Mouse (Mus musculus): ENCODE measurements around the gene Camta2. TPM values are rescaled to one million over a fixed set of nuclear protein-coding genes. Genes with fewer than 3 reads are reported as not detected.

Camta2 gene
- polyA plus RNA-seq, 1 experiment: 0.30 TPM

DNA sequence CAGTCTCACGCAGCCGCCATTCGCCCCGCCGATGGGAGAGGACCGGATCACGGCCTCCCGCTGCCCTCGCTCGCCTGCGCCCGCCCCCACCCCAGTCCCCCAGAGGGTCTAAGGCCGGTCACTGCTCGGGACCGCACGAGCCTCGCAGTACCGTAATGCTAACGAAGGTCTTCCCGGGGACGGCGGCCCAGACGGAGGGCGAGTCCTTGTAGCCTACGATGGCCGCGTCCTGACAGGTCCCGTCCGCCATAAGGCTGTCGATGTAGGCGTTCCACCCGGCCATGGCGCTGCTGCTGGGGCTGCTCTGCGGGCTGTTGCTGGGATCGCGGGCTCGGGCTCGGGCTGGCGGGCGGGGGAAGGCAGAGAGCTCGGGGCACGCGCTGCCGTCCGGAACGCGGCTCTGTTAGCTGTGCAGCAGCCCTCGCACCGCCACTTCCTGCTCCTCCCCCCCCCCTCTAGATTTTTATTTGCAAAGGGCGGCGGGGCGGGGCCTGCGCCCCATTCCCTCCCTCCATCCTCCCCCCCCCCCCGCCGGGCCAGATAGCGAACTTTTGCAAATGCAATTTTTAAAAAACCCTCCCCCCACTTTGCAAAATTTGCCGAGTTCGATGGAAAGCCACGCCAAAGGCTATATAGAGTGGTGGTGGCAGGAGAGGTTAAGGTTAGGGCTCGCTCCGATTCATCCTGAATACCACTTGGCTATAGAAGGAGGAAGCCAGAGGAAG lies 33.5 kb downstream of the Camta2 start, which contains the start of gene Pfn1:
Pfn1 (minus strand) TSS at position 447 of the 725 bp plus-strand sequence.
- TF ChIP-seq GATA1 (IDR thresholded peaks at IDR 0.05; ENCODE audit: low read length): no peak
- no peak for TF ChIP-seq TAL1 (IDR thresholded peaks at IDR 0.05; ENCODE audit: low read length)
- H3K9me3 ChIP-seq (ENCODE audit: control insufficient read depth, low read length): no peaks in the 10 kb centered on the region

DNA sequence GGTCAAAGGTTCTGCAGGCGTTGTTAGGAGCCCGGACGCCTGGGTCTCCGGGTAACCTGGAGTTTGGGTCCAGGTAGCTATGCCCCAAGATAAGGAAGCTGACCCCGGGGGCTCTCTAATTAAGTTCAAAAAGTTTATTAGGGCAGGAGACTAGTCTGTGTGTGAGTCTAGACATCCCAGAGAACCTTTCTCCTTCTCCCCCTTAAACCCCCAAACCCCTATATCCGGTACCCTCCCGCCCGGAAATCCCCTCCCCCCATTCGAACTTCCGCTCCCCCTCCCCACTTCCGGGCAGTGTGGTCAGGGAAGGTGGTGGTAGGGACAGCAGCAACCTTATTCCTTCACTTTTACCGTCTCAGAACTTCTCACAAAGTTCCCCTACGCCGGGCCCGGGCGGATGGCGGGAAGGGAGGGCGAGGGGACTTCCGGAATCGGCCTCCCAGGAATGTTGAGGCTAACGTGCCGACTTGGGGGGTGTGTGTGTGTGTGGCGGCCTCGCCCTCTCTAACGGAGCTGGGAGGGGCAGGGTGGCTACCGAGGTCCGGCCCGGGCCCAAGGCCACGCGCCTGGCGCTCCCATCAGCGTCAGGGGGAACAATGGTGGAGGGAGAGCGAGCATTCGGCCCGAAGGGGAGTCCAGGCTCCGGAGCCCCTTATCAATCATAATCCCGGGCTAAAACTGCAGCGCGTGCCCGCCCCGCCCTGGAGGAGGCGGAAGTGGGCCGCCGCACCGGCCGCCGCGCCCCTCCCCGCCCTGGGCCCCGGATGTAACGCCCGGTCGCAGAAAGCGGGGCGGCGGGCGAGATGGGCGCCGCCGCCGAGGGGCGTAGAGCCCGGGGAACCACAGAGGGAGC lies 34.3 kb downstream of the Camta2 start:
- peak overlapping the region; percentile 79 for H3K4me3 ChIP-seq (replicated peaks)
- peaks cover 16% of the 10 kb centered on the region for H3K27me3 ChIP-seq (ENCODE audit: control insufficient read depth)
- no peak for TF ChIP-seq TAL1 (IDR thresholded peaks at IDR 0.05; ENCODE audit: low read length)
- no peak for TF ChIP-seq GATA1 (IDR thresholded peaks at IDR 0.05; ENCODE audit: low read length)
- peaks cover 82% of the 10 kb centered on the region for H3K4me1 ChIP-seq (ENCODE audit: control insufficient read depth)
- peaks cover 46% of the 10 kb centered on the region for H3K36me3 ChIP-seq (ENCODE audit: control insufficient read depth)
- H3K9me3 ChIP-seq (ENCODE audit: control insufficient read depth, low read length): no peaks in the 10 kb centered on the region

More for the DNA sequence above, 33.5 kb downstream of the Camta2 start, which contains the start of gene Pfn1:
- H3K4me3 ChIP-seq (replicated peaks): peak within 1 kb of the TSS; percentile 79
- peaks cover 16% of the 10 kb centered on the region for H3K27me3 ChIP-seq (ENCODE audit: control insufficient read depth)
- peaks cover 38% of the 10 kb centered on the region for H3K36me3 ChIP-seq (ENCODE audit: control insufficient read depth)
- H3K4me1 ChIP-seq (ENCODE audit: control insufficient read depth): peaks cover 74% of the 10 kb centered on the region

DNA sequence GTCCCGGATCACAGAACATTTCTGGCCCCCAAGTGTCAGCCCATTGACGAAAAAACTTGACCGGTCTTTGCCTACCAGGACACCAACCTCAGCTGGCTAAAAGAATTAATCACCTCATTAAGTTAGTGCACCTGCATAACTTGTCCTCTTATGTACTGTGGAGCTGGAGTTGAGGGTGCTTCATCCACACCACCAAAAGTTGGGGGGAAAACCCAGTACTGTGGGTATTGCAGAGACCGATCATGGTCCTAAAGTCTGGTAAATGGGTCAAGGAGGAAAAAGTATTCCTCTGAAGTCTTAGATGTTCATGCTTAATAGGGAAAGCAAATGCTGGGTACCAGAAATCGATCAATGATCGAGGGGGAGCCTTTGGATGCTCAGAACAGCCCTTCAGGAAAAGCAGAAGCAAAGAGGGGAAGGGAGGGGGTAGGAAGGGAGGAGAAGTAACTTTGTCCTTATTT lies 35.0 kb downstream of the Camta2 start:
- TF ChIP-seq GATA1 (IDR thresholded peaks at IDR 0.05; ENCODE audit: low read length): no peak
- Histone ChIP-seq H3K4me1 (ENCODE audit: control insufficient read depth) (peaks cover 85% of the 10 kb centered on the region), H3K27me3 (ENCODE audit: control insufficient read depth) (peaks cover 16% of the 10 kb centered on the region), H3K9me3 (ENCODE audit: control insufficient read depth, low read length) (no peaks in the 10 kb centered on the region), H3K36me3 (ENCODE audit: control insufficient read depth) (peaks cover 51% of the 10 kb centered on the region), H3K4me3 (replicated peaks) (peak overlapping the region; percentile 79)

DNA sequence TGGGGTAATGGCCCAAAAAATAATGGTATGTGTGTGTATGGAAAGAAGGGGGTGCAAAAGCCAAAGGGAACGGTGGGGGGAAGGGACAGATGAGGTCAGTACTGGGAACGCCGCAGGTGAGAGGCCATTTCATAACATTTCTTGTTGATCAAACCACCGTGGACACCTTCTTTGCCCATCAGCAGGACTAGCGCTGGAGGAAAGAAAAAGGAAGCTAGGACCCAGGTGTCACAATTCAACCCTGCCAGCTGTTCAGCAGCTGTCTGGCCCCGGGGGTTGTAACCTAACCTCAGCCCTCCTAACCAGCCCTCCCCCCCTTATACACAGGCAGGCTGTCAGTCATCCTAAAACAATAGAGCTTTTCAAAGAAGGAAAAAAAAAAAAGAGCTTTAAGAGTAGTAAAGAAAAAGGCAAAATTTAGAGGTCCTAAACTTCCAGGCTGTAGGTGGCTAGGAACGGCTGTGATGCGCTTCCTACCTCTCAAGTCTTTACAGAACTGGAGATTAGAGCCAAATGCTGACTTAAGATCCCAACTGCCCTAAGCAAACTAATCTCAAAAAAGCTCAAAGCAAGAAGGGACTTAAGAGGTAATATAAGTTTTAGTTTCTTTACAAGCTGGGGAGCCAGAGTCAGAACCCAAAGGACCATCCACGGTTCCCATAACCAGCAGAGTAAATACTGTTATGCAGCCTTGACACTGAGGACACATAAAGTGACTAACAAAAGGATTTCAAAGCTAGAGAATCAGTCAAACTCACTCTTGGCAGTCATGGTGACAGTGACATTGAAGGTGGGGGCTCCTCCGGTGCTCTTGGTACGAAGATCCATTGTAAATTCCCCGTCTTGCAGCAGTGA lies 35.6 kb downstream of the Camta2 start:
- peaks cover 54% of the 10 kb centered on the region for H3K36me3 ChIP-seq (ENCODE audit: control insufficient read depth)
- H3K9me3 ChIP-seq (ENCODE audit: control insufficient read depth, low read length): no peaks in the 10 kb centered on the region
- no peak for TF ChIP-seq TAL1 (IDR thresholded peaks at IDR 0.05; ENCODE audit: low read length)
- TF ChIP-seq GATA1 (IDR thresholded peaks at IDR 0.05; ENCODE audit: low read length): no peak
- peaks cover 86% of the 10 kb centered on the region for H3K4me1 ChIP-seq (ENCODE audit: control insufficient read depth)
- H3K27me3 ChIP-seq (ENCODE audit: control insufficient read depth): peaks cover 16% of the 10 kb centered on the region
- H3K4me3 ChIP-seq (replicated peaks): peak overlapping the region; percentile 79

DNA sequence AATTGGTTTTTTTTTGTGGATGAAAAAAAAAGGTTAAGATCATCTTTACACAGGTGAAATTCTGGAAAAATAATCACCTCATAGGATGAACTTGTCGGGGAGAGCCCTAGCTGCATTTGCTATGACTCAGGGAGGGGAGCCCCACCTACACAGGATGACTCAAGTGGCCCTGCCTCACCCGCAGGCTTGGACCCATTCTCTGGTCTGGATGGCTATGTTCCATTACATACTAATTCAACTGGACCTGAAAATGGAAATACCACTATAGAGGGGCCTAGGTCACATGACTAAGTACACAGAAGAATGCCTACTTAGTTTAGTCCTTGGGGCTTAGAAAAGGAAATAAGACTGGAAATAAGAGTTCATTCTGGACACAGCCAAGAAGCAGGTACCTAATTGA lies 36.5 kb downstream of the Camta2 start:
- TF ChIP-seq TAL1 (IDR thresholded peaks at IDR 0.05; ENCODE audit: low read length) (no peak), GATA1 (IDR thresholded peaks at IDR 0.05; ENCODE audit: low read length) (no peak)
- Histone ChIP-seq H3K4me3 (replicated peaks) (peak overlapping the region; percentile 31), H3K36me3 (ENCODE audit: control insufficient read depth) (peaks cover 54% of the 10 kb centered on the region), H3K27me3 (ENCODE audit: control insufficient read depth) (peaks cover 9% of the 10 kb centered on the region), H3K9me3 (ENCODE audit: control insufficient read depth, low read length) (no peaks in the 10 kb centered on the region), H3K4me1 (ENCODE audit: control insufficient read depth) (peaks cover 82% of the 10 kb centered on the region)

DNA sequence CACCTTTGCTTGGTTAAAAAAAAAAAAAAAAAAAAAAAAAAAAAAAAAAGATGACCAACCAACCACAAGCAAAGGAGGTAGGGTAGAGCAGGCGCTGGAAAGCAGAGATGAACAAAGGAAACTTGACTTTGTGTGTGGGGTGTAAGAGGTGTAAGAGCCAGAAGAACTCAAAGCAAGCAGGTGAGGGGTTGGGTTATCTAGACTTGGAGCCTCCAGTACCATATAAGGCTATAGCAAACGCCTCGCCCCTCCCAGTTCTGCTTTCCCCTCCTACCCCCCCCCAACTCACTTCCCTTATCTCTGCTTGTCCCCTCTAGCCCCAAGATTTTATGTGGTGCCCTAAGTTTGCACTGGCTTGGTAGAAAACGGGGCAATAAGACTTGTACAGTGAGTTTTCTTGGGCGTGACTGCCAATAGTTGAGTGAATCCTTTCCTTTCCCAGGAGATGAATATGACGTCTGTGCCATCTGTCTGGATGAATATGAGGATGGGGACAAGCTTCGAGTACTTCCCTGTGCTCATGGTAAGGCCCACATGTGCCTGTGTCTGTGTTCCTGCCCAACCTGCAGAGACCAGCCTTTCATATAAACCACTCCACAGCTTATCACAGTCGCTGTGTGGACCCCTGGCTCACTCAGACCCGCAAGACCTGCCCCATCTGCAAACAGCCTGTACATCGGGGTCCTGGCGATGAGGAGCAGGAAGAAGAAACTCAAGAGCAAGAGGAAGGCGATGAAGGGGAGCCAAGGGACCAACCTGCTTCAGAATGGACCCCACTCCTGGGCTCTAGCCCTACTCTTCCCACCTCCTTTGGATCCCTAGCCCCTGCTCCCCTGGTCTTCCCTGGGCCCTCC lies 37.4 kb downstream of the Camta2 start:
- H3K9me3 ChIP-seq (ENCODE audit: control insufficient read depth, low read length): no peaks in the 10 kb centered on the region
- peaks cover 82% of the 10 kb centered on the region for H3K4me1 ChIP-seq (ENCODE audit: control insufficient read depth)
- peaks cover 60% of the 10 kb centered on the region for H3K36me3 ChIP-seq (ENCODE audit: control insufficient read depth)
- H3K4me3 ChIP-seq (replicated peaks): peak overlapping the region; percentile 31
- TF ChIP-seq TAL1 (IDR thresholded peaks at IDR 0.05; ENCODE audit: low read length) (no peak), GATA1 (IDR thresholded peaks at IDR 0.05; ENCODE audit: low read length) (no peak)
- H3K27me3 ChIP-seq (ENCODE audit: control insufficient read depth): peaks cover under 1% of the 10 kb centered on the region; the same call in 1 of the 2 replicates

DNA sequence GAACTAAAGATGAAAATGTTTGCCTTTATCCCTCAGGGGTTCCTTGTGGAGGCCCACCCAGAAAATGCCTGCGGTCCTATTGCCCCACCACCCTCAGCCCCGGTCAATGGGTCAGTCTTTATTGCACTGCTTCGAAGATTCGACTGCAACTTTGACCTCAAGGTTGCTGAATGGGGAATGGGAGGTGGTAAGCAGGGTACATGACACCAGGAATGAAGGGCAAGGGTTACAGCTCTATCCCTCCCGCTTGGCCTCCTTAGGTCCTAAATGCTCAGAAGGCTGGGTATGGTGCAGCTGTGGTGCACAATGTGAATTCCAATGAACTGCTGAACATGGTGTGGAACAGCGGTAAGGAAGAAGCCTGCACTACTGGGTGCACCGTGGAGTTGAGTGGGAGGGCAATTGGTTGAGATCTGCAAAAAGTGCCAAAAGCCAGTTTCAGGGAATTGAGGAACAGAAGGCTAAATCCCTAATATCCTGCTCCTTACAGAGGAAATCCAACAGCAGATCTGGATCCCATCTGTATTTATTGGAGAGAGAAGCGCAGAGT lies 38.6 kb downstream of the Camta2 start:
- peaks cover 84% of the 10 kb centered on the region for H3K4me1 ChIP-seq (ENCODE audit: control insufficient read depth)
- no peaks in the 10 kb centered on the region for H3K27me3 ChIP-seq (ENCODE audit: control insufficient read depth)
- no peak for TF ChIP-seq TAL1 (IDR thresholded peaks at IDR 0.05; ENCODE audit: low read length)
- TF ChIP-seq GATA1 (IDR thresholded peaks at IDR 0.05; ENCODE audit: low read length): no peak
- H3K4me3 ChIP-seq (replicated peaks): peak overlapping the region; percentile 74
- peaks cover 72% of the 10 kb centered on the region for H3K36me3 ChIP-seq (ENCODE audit: control insufficient read depth)
- no peaks in the 10 kb centered on the region for H3K9me3 ChIP-seq (ENCODE audit: control insufficient read depth, low read length)

Data from erythroblast, embryonic 14.5 days (primary cell).